Mouse (Mus musculus): ENCODE measurements around the gene Btg2. TPM values are rescaled to one million over a fixed set of nuclear protein-coding genes. Genes with fewer than 3 reads are reported as not detected.

The Btg2 gene
- polyA plus RNA-seq, 2 experiments = 18.6 to 26.4 TPM

- no peak for DNase-seq (ENCODE audit: low spot score)
- TF ChIP-seq POLR2A (IDR thresholded peaks at IDR 0.05; ENCODE audit: borderline replicate concordance, extremely low read depth, insufficient read depth, insufficient read length) = no peak
- H3K27me3 ChIP-seq (ENCODE audit: control insufficient read depth, insufficient read depth, low read length) = no peaks in the 10 kb centered on the region
- no peaks in the 10 kb centered on the region for H3K36me3 ChIP-seq (ENCODE audit: control insufficient read depth, insufficient read depth, low read length)
- H3K9ac ChIP-seq (ENCODE audit: low read depth, low read length, severe bottlenecking) = no peak overlapping the region
- H3K27ac ChIP-seq (replicated peaks; ENCODE audit: low read depth, low read length) = no peak overlapping the region
- no peaks in the 10 kb centered on the region for H3K9me3 ChIP-seq (ENCODE audit: control insufficient read depth, low read length)
- H3K4me1 ChIP-seq (ENCODE audit: control insufficient read depth, insufficient read depth, low read length) = peaks cover 21% of the 10 kb centered on the region
- no peak for ATAC-seq (ENCODE audit: low FRiP score, low read depth)
- H3K4me3 ChIP-seq (replicated peaks; ENCODE audit: low read length) = no peak overlapping the region
- no peak overlapping the region for H3K4me2 ChIP-seq (replicated peaks; ENCODE audit: low read depth, low read length, severe bottlenecking)
- WGBS = 54% methylated on average over 16 of the region's 16 CpGs
Measured at GRCm38 (mm10) chr1:134086811-134087398, 8.0 kb upstream of the Btg2 start.

DNA sequence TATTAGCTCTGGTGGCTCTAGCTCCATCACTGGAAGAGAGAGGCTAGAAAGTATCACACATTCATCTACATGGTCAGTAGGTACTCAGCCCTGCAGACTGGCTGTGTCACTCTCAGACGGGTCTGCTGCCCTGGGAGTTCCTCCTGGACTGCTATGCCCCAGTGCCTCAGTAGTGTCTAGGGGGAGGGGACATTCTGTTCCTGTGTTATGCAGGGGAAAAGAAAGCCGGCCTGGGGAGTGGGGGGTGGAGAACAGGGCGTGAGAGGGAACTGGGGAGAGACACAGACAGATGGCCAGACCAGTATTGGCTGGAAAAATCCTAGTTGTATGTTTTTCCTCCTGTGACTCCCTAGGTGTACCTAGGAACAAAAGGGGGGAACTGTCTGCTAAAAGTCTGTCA, 7.1 kb upstream of the Btg2 start:
- Histone ChIP-seq H3K27me3 (ENCODE audit: control insufficient read depth, insufficient read depth, low read length) (no peaks in the 10 kb centered on the region), H3K27ac (replicated peaks; ENCODE audit: low read depth, low read length) (no peak overlapping the region), H3K9me3 (ENCODE audit: control insufficient read depth, low read length) (no peaks in the 10 kb centered on the region), H3K9ac (ENCODE audit: low read depth, low read length, severe bottlenecking) (no peak overlapping the region), H3K4me2 (replicated peaks; ENCODE audit: low read depth, low read length, severe bottlenecking) (no peak overlapping the region), H3K4me3 (replicated peaks; ENCODE audit: low read length) (no peak overlapping the region), H3K4me1 (ENCODE audit: control insufficient read depth, insufficient read depth, low read length) (peaks cover 21% of the 10 kb centered on the region), H3K36me3 (ENCODE audit: control insufficient read depth, insufficient read depth, low read length) (no peaks in the 10 kb centered on the region)
- 31% methylated on average over 3 of the region's 3 CpGs for WGBS
- DNase-seq (ENCODE audit: low spot score) = no peak
- ATAC-seq (ENCODE audit: low FRiP score, low read depth) = no peak
- no peak for TF ChIP-seq POLR2A (IDR thresholded peaks at IDR 0.05; ENCODE audit: borderline replicate concordance, extremely low read depth, insufficient read depth, insufficient read length)

DNA sequence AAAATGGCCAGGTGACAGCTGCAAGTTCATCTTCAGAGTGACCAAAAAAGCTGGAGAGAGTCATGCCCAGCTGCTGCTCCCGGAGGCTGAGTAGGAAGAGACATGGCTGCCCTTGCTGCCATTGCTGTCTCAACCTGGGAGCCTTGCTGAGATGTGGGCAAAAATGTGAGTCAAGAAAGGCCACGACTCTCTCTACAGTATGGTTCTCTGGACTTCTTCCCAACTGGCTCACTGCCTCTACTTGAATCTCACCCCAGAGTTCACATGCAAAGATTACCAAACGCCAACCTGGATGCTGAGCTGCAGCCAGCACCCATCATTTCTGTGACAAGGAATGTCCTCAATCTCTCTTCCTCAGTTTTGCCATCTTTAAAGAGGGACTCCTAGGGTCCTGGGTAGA, 5.2 kb upstream of the Btg2 start:
- ATAC-seq (ENCODE audit: low FRiP score, low read depth) = no peak
- WGBS = 90% methylated on average over 3 of the region's 3 CpGs
- Histone ChIP-seq H3K27me3 (ENCODE audit: control insufficient read depth, insufficient read depth, low read length) (no peaks in the 10 kb centered on the region), H3K4me2 (replicated peaks; ENCODE audit: low read depth, low read length, severe bottlenecking) (no peak overlapping the region), H3K9ac (ENCODE audit: low read depth, low read length, severe bottlenecking) (no peak overlapping the region), H3K27ac (replicated peaks; ENCODE audit: low read depth, low read length) (no peak overlapping the region), H3K4me1 (ENCODE audit: control insufficient read depth, insufficient read depth, low read length) (peaks cover 23% of the 10 kb centered on the region), H3K4me3 (replicated peaks; ENCODE audit: low read length) (no peak overlapping the region), H3K36me3 (ENCODE audit: control insufficient read depth, insufficient read depth, low read length) (no peaks in the 10 kb centered on the region), H3K9me3 (ENCODE audit: control insufficient read depth, low read length) (no peaks in the 10 kb centered on the region)
- DNase-seq (ENCODE audit: low spot score) = no peak
- no peak for TF ChIP-seq POLR2A (IDR thresholded peaks at IDR 0.05; ENCODE audit: borderline replicate concordance, extremely low read depth, insufficient read depth, insufficient read length)

- no peak overlapping the region for H3K9ac ChIP-seq (ENCODE audit: low read depth, low read length, severe bottlenecking)
- no peak for ATAC-seq (ENCODE audit: low FRiP score, low read depth)
- no peak for TF ChIP-seq POLR2A (IDR thresholded peaks at IDR 0.05; ENCODE audit: borderline replicate concordance, extremely low read depth, insufficient read depth, insufficient read length)
Measured at GRCm38 (mm10) chr1:134083676-134084075, 4.8 kb upstream of the Btg2 start.

GRCm38 (mm10) chr1:134082987-134083516, 4.1 kb upstream of the Btg2 start:
- TF ChIP-seq POLR2A (IDR thresholded peaks at IDR 0.05; ENCODE audit: borderline replicate concordance, extremely low read depth, insufficient read depth, insufficient read length) = no peak
- no peaks in the 10 kb centered on the region for H3K36me3 ChIP-seq (ENCODE audit: control insufficient read depth, insufficient read depth, low read length)
- DNase-seq (ENCODE audit: low spot score) = peak; percentile 44
- no peak for ATAC-seq (ENCODE audit: low FRiP score, low read depth)
- H3K27ac ChIP-seq (replicated peaks; ENCODE audit: low read depth, low read length) = no peak overlapping the region
- no peaks in the 10 kb centered on the region for H3K9me3 ChIP-seq (ENCODE audit: control insufficient read depth, low read length)
- H3K4me1 ChIP-seq (ENCODE audit: control insufficient read depth, insufficient read depth, low read length) = peaks cover 26% of the 10 kb centered on the region
- no peaks in the 10 kb centered on the region for H3K27me3 ChIP-seq (ENCODE audit: control insufficient read depth, insufficient read depth, low read length)
- no peak overlapping the region; the same call in 1 of the 2 replicates for H3K9ac ChIP-seq (ENCODE audit: low read depth, low read length, severe bottlenecking)
- WGBS = 51% methylated on average over 11 of the region's 11 CpGs
- no peak overlapping the region for H3K4me2 ChIP-seq (replicated peaks; ENCODE audit: low read depth, low read length, severe bottlenecking)
- H3K4me3 ChIP-seq (replicated peaks; ENCODE audit: low read length) = no peak overlapping the region

More at GRCm38 (mm10) chr1:134083676-134084075, 4.8 kb upstream of the Btg2 start:
- 77% methylated on average over 8 of the region's 8 CpGs for WGBS
- Histone ChIP-seq H3K27ac (replicated peaks; ENCODE audit: low read depth, low read length) (no peak overlapping the region), H3K27me3 (ENCODE audit: control insufficient read depth, insufficient read depth, low read length) (no peaks in the 10 kb centered on the region), H3K4me3 (replicated peaks; ENCODE audit: low read length) (no peak overlapping the region), H3K4me2 (replicated peaks; ENCODE audit: low read depth, low read length, severe bottlenecking) (no peak overlapping the region), H3K9me3 (ENCODE audit: control insufficient read depth, low read length) (no peaks in the 10 kb centered on the region), H3K4me1 (ENCODE audit: control insufficient read depth, insufficient read depth, low read length) (peaks cover 23% of the 10 kb centered on the region), H3K36me3 (ENCODE audit: control insufficient read depth, insufficient read depth, low read length) (no peaks in the 10 kb centered on the region)
- DNase-seq (ENCODE audit: low spot score) = no peak

All from limb, embryonic 14.5 days (tissue).